Mouse (Mus musculus): ENCODE measurements around the gene Eif4g3.

- TF ChIP-seq POLR2A (IDR thresholded peaks at IDR 0.05; ENCODE audit: insufficient read depth, low read depth, low read length), result no peak
- no peak for TF ChIP-seq CTCF (IDR thresholded peaks at IDR 0.05; ENCODE audit: insufficient read depth, low read depth, low read length)
These were observed 41.0 kb downstream of the Eif4g3 start for GRCm38 (mm10) chr4:138033871-138034270.
